ENCODE assay signal across 11 mouse cellular contexts in the genomic region with DNA sequence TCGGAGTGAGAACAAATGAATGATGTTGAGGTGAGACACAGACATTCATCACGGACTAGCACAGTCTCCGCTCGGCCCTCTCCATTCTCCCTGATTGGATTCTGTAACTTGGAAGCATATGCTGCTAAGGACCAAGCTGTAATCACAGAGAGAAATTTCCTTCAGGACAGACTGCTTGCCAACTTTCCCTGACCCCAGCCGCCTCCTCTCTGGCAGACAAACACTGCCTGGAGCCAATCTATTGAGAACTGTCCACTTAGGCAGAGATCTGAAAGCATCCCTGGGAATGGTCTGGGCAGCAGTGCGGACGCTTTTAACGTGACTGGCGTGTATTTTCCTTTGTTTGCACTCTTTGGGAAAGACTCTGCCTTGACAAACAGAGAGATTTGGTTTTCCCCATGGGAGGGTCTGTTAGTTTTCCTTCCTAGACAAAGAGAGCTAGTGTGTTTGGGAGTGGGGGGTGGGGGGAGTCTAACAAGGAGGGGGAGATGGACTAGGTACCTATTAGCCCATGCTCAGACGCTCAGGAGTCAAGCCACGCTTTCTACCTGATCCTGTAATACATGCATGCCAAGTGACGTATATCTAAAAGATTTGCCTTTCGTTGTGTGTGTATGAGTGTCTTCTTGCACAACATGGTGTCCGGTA. TPM values are rescaled to one million over a fixed set of nuclear protein-coding genes. Genes with fewer than 3 reads are reported as not detected.
DNase-seq lines count a peak whose midpoint lies in the region; ATAC-seq lines count a peak whose summit lies in the region.
"Had no signal": no experiment of that assay in that cellular context is flagged by ENCODE, and none has a peak within 500 bp of the region (broad histone marks: within the 10 kb centered on the region; RNA-seq: fewer than 3 reads in every experiment).

No protein-coding gene starts in this region.

- DNase-seq in embryo, embryonic 11 days, result peak; percentile 56
- peak; percentile 28 for DNase-seq in hindbrain, embryonic 10.5 days (ENCODE audit: low spot score)
- DNase-seq in right cerebral cortex, postnatal 4 days, result no peak
- DNase-seq in kidney, postnatal 25 days, result no peak
- DNase-seq in adrenal gland, adult 18-20 months (ENCODE audit: low spot score in 2 of 2), result no peak
- DNase-seq: layer of hippocampus, adult 9-11 months; thymus, adult 18-20 months had no signal

- no peak overlapping the region for H3K9ac ChIP-seq in heart, embryonic 16.5 days (ENCODE audit: low read length)
- H3K9ac ChIP-seq in heart, embryonic 11.5 days (ENCODE audit: low read depth, low read length), result no peak overlapping the region
- no peak overlapping the region for H3K9ac ChIP-seq in midbrain, embryonic 13.5 days (replicated peaks)

- 57% methylated on average over 14 of the region's 14 CpGs for WGBS in heart, embryonic 16.5 days
- 57% methylated on average over 14 of the region's 14 CpGs for WGBS in heart, embryonic 11.5 days (ENCODE audit: insufficient replicate concordance)
- WGBS in hindbrain, embryonic 10.5 days, result 45% methylated on average over 14 of the region's 14 CpGs
- 38% methylated on average over 14 of the region's 14 CpGs for WGBS in midbrain, embryonic 13.5 days

- H3K4me2 ChIP-seq in heart, embryonic 16.5 days (ENCODE audit: low read depth, low read length), result no peak overlapping the region
- no peak overlapping the region for H3K4me2 ChIP-seq in heart, embryonic 11.5 days
- peak overlapping the region; percentile 11; the same call in 1 of the 2 replicates for H3K4me2 ChIP-seq in midbrain, embryonic 13.5 days (replicated peaks)

- 0 out of 2 replicates have a peak overlapping the region, but pooled peaks have one; percentile 16 for H3K27ac ChIP-seq in heart, embryonic 16.5 days (ENCODE audit: low read length)
- no peak overlapping the region for H3K27ac ChIP-seq in heart, embryonic 11.5 days (ENCODE audit: low read depth, low read length)
- H3K27ac ChIP-seq in hindbrain, embryonic 10.5 days, result peak overlapping the region; percentile 82
- H3K27ac ChIP-seq in midbrain, embryonic 13.5 days, result peak overlapping the region; percentile 84

- H3K4me3 ChIP-seq in heart, embryonic 16.5 days (ENCODE audit: low read length), result no peak overlapping the region
- no peak overlapping the region for H3K4me3 ChIP-seq in heart, embryonic 11.5 days (ENCODE audit: low read depth, low read length)
- H3K4me3 ChIP-seq in hindbrain, embryonic 10.5 days, result no peak overlapping the region
- no peak overlapping the region for H3K4me3 ChIP-seq in midbrain, embryonic 13.5 days (replicated peaks)
- H3K4me3 ChIP-seq: myocyte had no signal

- H3K36me3 ChIP-seq in heart, embryonic 16.5 days (ENCODE audit: control insufficient read depth, insufficient read depth), result no peaks in the 10 kb centered on the region
- no peaks in the 10 kb centered on the region for H3K36me3 ChIP-seq in heart, embryonic 11.5 days (ENCODE audit: control insufficient read depth, insufficient read depth, low read length)
- H3K36me3 ChIP-seq in hindbrain, embryonic 10.5 days, result no peaks in the 10 kb centered on the region
- no peaks in the 10 kb centered on the region for H3K36me3 ChIP-seq in midbrain, embryonic 13.5 days

- no peaks in the 10 kb centered on the region for H3K27me3 ChIP-seq in heart, embryonic 16.5 days (ENCODE audit: control insufficient read depth, insufficient read depth, low read length)
- no peaks in the 10 kb centered on the region for H3K27me3 ChIP-seq in heart, embryonic 11.5 days (ENCODE audit: control insufficient read depth, insufficient read depth, low read length)
- no peaks in the 10 kb centered on the region for H3K27me3 ChIP-seq in hindbrain, embryonic 10.5 days (ENCODE audit: insufficient read depth, poor library complexity, severe bottlenecking)
- no peaks in the 10 kb centered on the region for H3K27me3 ChIP-seq in midbrain, embryonic 13.5 days

- peak; percentile 65 for ATAC-seq in heart, embryonic 16.5 days (replicated peaks; ENCODE audit: extremely low read depth, insufficient read depth, low FRiP score)
- no peak for ATAC-seq in heart, embryonic 11.5 days (replicated peaks; ENCODE audit: insufficient number of reproducible peaks, low FRiP score, low TSS enrichment)
- ATAC-seq in midbrain, embryonic 13.5 days, result peak; percentile 84

- peaks cover 4% of the 10 kb centered on the region; the same call in 1 of the 2 replicates for H3K4me1 ChIP-seq in heart, embryonic 16.5 days (ENCODE audit: control insufficient read depth, insufficient read depth, low read length)
- H3K4me1 ChIP-seq in heart, embryonic 11.5 days (ENCODE audit: control insufficient read depth, insufficient read depth, low read length), result peaks cover 19% of the 10 kb centered on the region
- peaks cover 52% of the 10 kb centered on the region for H3K4me1 ChIP-seq in hindbrain, embryonic 10.5 days (replicated peaks)
- H3K4me1 ChIP-seq in midbrain, embryonic 13.5 days (replicated peaks), result peaks cover 41% of the 10 kb centered on the region

- H3K9me3 ChIP-seq in heart, embryonic 16.5 days (replicated peaks; ENCODE audit: control insufficient read depth, low read length), result no peaks in the 10 kb centered on the region
- no peaks in the 10 kb centered on the region for H3K9me3 ChIP-seq in heart, embryonic 11.5 days (replicated peaks; ENCODE audit: control insufficient read depth, low read length)
- no peaks in the 10 kb centered on the region for H3K9me3 ChIP-seq in hindbrain, embryonic 10.5 days
- no peaks in the 10 kb centered on the region for H3K9me3 ChIP-seq in midbrain, embryonic 13.5 days

RNA-seq across cellular contexts. Expression of a gene that starts 25.7 kb away (rescaled TPM):
- 5.6 and 6.1 TPM in 2 replicates for polyA plus RNA-seq in heart, embryonic 16.5 days (2015; fragmentation: Nextera tagmentation; extraction: Ambion mirVana)
- polyA plus RNA-seq in heart, embryonic 11.5 days (2014; fragmentation: Nextera tagmentation; extraction: Ambion mirVana), result 6.9 and 7.8 TPM in 2 replicates
- 8.5 and 12.7 TPM in 2 replicates for polyA plus RNA-seq in hindbrain, embryonic 10.5 days (2016; fragmentation: Nextera tagmentation; extraction: Ambion mirVana)
- 41.1 and 42.7 TPM in 2 replicates for polyA plus RNA-seq in midbrain, embryonic 13.5 days (2015; fragmentation: Nextera tagmentation; extraction: Ambion mirVana)
- total RNA-seq in adrenal gland, adult 18-20 months (2021), result under 1 TPM; 0.23 to 0.48 TPM

Comparison
In these comparisons a context has a peak if more than half of its experiments do, and no peak if none do; other contexts are left out.
1. DNase-seq: peak in embryo, embryonic 11 days (single experiment) and hindbrain, embryonic 10.5 days (single experiment); none in right cerebral cortex, postnatal 4 days (single experiment), kidney, postnatal 25 days (0 of 2) and adrenal gland, adult 18-20 months (0 of 2).